Mouse (Mus musculus) kidney, embryonic 15.5 days (tissue): ENCODE results near the gene Rbm20. TPM values are rescaled to one million over a fixed set of nuclear protein-coding genes. Genes with fewer than 3 reads are reported as not detected.

ENCODE experiments used
- ATAC-seq: fragments of 200-750 bp; cut with Nextera tagmentation; replicated peaks from 2 replicates; pipeline ENCODE4 v1.8.0; 2017; ENCODE audit warnings: moderate TSS enrichment; ENCODE audit not compliant: low FRiP score
- H3K27ac ChIP-seq: fragments of 300-500 bp; sonication (generic); 2 replicates; pipeline ENCODE4 v1.5.1; 2015; ENCODE audit warnings: mild to moderate bottlenecking, inconsistent platforms
- H3K27me3 ChIP-seq: fragments of 300-500 bp; sonication (generic); 2 replicates; pipeline ENCODE4 v1.6.1; 2015; ENCODE audit warnings: inconsistent platforms
- H3K36me3 ChIP-seq: fragments of 300-500 bp; sonication (generic); 2 replicates; pipeline ENCODE4 v1.6.1; 2015; ENCODE audit warnings: inconsistent platforms
- H3K4me1 ChIP-seq: fragments of 300-500 bp; sonication (generic); 2 replicates; pipeline ENCODE4 v1.6.1; 2015; ENCODE audit warnings: inconsistent platforms
- H3K4me2 ChIP-seq: fragments of 300-500 bp; sonication (generic); 2 replicates; pipeline ENCODE4 v1.6.1; 2015; ENCODE audit warnings: moderate library complexity, mild to moderate bottlenecking, inconsistent platforms
- H3K4me3 ChIP-seq: fragments of 300-500 bp; sonication (generic); replicated peaks from 2 replicates; pipeline ENCODE4 v1.5.1; 2015; ENCODE audit warnings: mild to moderate bottlenecking, inconsistent platforms
- H3K9ac ChIP-seq: fragments of 300-500 bp; sonication (generic); 2 replicates; pipeline ENCODE4 v1.6.1; 2015; ENCODE audit warnings: mild to moderate bottlenecking, inconsistent platforms
- H3K9me3 ChIP-seq: fragments of 300-500 bp; sonication (generic); replicated peaks from 2 replicates; pipeline ENCODE4 v1.6.1; 2016; ENCODE audit warnings: inconsistent platforms
- WGBS: fragments of 180-500 bp; shearing (Covaris S2); methylation state at CpG from one replicate; pipeline ENCODE4 v1.1.7; 2015; ENCODE audit warnings: mixed read lengths; 5-methylcytosine and 5-hydroxymethylcytosine counted together
- polyA plus RNA-seq: library from polyadenylated mRNA; unstranded; fragments of >200 nt; fragmentation: Nextera tagmentation; extraction: Ambion mirVana; gene quantifications from 2 replicates; pipeline ENCODE4 v1.2.1, GENCODE M21; 2015

Gene Rbm20
- 2.9 and 3.0 TPM in 2 replicates for polyA plus RNA-seq

DNA sequence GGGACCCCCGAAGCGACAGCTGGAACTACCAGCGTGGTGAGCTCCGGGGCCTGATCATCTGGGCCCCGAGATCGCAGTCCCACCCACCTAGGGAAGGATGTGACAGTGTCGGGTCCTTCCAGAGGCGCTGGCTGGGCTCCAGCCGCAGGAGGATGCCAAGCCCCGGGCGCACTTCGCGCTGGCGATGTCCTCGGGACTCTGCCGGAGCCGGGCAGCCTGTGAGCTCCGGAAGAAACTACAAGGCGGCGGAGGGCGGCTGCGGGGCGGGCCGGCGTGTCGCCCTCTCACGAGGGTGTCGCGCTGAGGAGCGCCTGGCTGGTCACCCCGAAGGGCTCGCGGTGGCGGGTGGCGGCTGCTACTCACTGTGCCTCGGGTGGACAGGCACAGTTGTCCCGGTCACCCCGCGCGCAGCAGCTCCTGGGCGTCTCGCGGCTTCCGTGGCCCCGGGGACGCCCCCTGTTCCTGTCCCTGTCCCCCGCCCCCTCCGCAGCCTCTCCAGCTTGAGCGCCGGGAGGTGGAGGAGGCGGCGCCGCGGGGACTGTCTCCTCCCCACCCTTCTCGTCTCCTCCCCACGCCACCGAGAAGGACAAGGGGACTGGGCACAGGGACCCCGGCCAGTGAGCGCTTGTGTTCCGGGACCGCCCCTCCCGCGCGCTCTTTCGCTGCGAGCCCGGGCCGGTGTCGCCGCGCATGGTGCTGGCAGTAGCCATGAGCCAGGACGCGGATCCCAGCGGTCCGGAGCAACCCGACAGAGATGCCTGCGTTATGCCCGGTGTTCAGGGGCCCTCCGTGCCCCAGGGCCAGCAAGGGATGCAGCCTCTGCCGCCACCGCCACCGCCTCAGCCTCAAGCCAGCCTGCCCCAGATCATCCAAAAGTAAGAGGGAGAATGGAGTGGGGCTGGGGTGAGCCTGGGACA, at the start of gene Rbm20:
Gene Rbm20, plus strand, starts transcription at position 589 of the 917 bp plus-strand sequence.
- Histone ChIP-seq H3K4me2 (peak within 1 kb of the TSS; percentile 99), H3K36me3 (no peaks in the 10 kb centered on the region), H3K27ac (no peak within 1 kb of the TSS), H3K27me3 (peaks cover 73% of the 10 kb centered on the region), H3K4me1 (peaks cover 10% of the 10 kb centered on the region), H3K9ac (peak within 1 kb of the TSS; percentile 55), H3K9me3 (no peaks in the 10 kb centered on the region), H3K4me3 (peak within 1 kb of the TSS; percentile 63)
- peak; percentile 85 for ATAC-seq
- WGBS, result under 1% methylated on average over 80 of the region's 82 CpGs

DNA sequence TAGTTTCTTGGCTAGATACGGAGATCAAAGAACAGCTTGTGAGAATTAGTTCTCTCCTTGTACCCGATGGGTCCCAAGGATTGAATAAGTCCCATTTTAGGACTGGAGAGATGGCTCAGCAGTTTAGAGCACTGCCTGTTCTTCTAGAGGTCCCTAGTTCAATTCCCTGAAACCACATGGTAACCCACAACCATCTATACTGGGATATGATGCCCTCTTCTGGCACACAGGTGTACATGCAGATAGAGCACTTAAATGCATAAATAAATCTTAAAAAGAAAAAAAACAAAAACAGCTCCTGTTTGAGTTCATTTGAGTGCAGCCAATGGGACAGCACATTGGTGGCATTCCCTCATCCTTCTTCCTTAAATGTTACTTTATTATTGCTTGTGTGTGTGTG, 39.1 kb upstream of the Rbm20 start:
- Histone ChIP-seq H3K4me2 (no peak overlapping the region), H3K27me3 (no peaks in the 10 kb centered on the region), H3K4me1 (no peaks in the 10 kb centered on the region), H3K4me3 (no peak overlapping the region), H3K9ac (no peak overlapping the region), H3K27ac (no peak overlapping the region), H3K9me3 (no peaks in the 10 kb centered on the region), H3K36me3 (peaks cover 85% of the 10 kb centered on the region)
- no peak for ATAC-seq
- WGBS, result 92% methylated on average over 2 of the region's 2 CpGs

DNA sequence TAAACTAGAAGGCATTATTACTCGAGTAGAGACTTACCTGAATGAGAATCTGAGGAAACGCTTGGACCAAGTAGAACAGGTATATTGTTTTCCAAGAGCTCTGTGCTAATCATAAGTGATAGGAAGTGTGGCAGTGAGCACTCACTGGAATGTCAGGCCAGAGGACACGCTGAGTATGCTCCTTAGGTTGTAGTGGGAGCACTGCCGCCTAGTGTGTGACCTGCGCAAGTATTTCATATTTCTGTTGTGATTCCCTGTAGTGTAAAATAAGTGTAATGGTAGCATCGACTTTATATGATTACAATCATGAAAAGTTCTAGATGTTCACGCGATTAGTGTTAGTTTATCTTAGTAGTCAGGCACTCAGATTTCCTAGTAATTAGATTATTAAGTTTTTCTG, 38.4 kb upstream of the Rbm20 start:
- 91% methylated on average over 8 of the region's 8 CpGs for WGBS
- Histone ChIP-seq H3K9ac (no peak overlapping the region), H3K9me3 (no peaks in the 10 kb centered on the region)

DNA sequence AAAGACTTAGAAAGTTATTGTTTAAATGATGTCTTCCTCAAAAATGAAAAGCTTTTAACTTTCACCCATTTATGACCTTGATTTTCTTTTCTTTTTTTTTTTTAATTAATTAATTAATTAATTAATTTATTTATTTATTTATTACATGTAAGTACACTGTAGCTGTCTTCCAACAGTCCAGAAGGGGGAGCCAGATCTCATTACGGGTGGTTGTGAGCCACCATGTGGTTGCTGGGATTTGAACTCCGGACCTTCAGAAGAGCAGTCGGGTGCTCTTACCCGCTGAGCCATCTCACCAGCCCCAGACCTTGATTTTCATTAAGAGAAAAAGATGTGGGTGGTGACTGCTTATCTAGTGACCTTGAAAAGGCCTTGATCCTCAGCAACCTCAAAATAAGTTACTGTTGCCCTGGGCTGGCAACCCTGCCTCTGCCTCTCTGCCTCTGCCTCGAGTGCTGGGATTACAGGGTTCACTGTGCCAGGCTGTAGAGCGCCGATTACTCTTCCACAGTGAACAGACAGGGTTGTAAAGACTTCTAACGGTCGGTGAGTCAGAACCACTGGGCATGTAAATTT, 33.0 kb upstream of the Rbm20 start:
- Histone ChIP-seq H3K9ac (no peak overlapping the region), H3K4me1 (peaks cover 11% of the 10 kb centered on the region), H3K4me3 (no peak overlapping the region), H3K4me2 (no peak overlapping the region), H3K27me3 (no peaks in the 10 kb centered on the region), H3K36me3 (peaks cover 74% of the 10 kb centered on the region), H3K27ac (no peak overlapping the region), H3K9me3 (no peaks in the 10 kb centered on the region)
- 84% methylated on average over 9 of the region's 9 CpGs for WGBS
- ATAC-seq, result no peak

More for the DNA sequence above, 38.4 kb upstream of the Rbm20 start:
- Histone ChIP-seq H3K4me1 (no peaks in the 10 kb centered on the region), H3K27ac (no peak overlapping the region), H3K4me3 (no peak overlapping the region), H3K36me3 (peaks cover 85% of the 10 kb centered on the region), H3K4me2 (no peak overlapping the region), H3K27me3 (no peaks in the 10 kb centered on the region)
- no peak for ATAC-seq

DNA sequence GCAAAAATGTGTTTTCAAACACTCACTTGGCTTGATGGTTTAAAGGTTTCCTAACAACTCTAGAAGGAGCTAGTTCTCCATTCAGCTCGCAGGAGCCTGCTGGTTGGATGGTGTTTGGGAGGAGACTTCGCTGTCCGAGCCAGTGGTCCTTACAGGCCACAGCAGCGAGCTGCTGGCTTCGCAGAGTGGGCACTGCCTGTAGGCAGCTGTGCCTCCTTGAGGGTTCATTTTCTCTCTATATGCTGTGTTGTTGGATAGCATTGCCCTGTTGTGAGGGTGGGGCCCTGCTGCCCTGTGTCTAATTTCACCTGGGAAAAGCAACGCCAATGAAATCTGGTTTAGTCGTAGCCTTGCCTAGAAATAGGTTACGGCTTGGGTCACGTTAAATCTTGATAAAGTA, 29.8 kb upstream of the Rbm20 start:
- peaks cover 45% of the 10 kb centered on the region for H3K36me3 ChIP-seq
- H3K9me3 ChIP-seq, result no peaks in the 10 kb centered on the region
- H3K9ac ChIP-seq, result no peak overlapping the region
- no peak overlapping the region for H3K4me3 ChIP-seq
- H3K4me1 ChIP-seq, result peaks cover 41% of the 10 kb centered on the region
- no peak for ATAC-seq
- 82% methylated on average over 9 of the region's 9 CpGs for WGBS
- H3K27ac ChIP-seq, result no peak overlapping the region
- no peaks in the 10 kb centered on the region for H3K27me3 ChIP-seq
- H3K4me2 ChIP-seq, result no peak overlapping the region

DNA sequence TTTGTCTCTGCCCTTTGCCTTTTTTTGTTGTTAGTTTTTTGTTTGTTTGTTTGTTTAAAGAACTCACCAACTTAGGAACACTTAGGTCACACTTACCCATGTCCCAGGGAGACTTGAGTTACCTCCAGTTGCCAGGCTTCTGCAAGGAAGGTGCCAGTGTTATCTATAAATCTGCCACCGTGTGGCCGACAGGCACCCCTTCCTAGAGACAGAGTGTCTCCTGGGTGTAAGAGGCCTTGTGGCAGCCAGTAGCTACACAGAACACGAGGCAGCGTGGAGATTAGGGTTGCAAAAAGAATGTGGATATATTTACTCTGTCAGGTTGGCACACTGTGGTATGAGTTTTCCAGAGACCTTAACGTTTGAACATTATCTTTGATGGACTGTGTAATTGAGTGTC, 29.1 kb upstream of the Rbm20 start:
- Histone ChIP-seq H3K9ac (no peak overlapping the region), H3K4me1 (peaks cover 49% of the 10 kb centered on the region), H3K27ac (0 out of 2 replicates have a peak overlapping the region, but pooled peaks have one; percentile 22), H3K27me3 (no peaks in the 10 kb centered on the region), H3K4me2 (no peak overlapping the region), H3K4me3 (no peak overlapping the region), H3K36me3 (peaks cover 40% of the 10 kb centered on the region), H3K9me3 (no peaks in the 10 kb centered on the region)
- ATAC-seq, result 0 out of 2 replicates have a peak, but pooled peaks have one; percentile 15
- 16% methylated on average over 5 of the region's 5 CpGs for WGBS

DNA sequence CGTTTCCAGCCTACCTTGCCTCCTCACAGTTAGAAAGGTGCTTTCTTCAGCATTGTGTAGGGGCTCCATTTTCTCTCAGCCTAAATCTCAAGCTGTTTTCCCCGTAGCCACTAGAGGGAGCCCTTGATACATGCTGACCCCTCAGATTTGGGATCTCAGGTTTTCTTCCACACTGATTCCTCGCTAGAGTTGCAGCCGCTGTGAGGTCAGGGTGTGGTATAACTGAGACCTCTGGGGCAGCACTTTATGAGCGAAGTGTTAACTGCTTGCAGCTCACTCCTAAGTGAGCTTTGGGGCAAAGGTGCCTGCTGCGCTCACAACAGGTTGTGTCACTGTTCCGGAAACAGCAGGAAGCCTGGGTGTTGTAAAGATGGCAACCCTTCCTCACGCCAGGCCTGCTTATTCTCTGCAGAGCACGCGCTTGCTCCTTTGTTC, 28.3 kb upstream of the Rbm20 start:
- Histone ChIP-seq H3K36me3 (peaks cover 33% of the 10 kb centered on the region), H3K4me2 (peak overlapping the region; percentile 39; the same call in 1 of the 2 replicates), H3K27ac (peak overlapping the region; percentile 76), H3K27me3 (no peaks in the 10 kb centered on the region), H3K9ac (peak overlapping the region; percentile 11; the same call in 1 of the 2 replicates), H3K4me1 (peaks cover 56% of the 10 kb centered on the region), H3K9me3 (no peaks in the 10 kb centered on the region), H3K4me3 (no peak overlapping the region)
- peak; percentile 33 for ATAC-seq
- 15% methylated on average over 10 of the region's 10 CpGs for WGBS

DNA sequence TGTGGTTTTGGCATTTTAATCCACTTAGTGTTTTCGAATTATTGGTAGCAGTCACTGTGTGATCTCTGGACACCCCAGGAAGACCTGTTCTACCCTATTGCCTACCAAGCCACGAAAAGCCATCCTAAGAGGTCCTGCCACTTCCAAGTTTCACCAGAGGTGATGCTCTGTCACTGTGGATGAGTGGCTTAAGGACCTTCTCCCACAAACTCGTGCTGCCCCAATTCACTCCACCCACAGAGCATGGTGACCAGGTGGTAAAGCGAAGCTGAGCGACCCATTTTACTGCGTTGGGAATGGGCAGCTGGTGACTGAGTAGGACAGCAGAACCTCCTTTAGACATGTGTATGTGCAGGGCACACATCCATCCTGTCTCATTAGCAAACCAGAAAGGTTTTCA, 27.7 kb upstream of the Rbm20 start:
- Histone ChIP-seq H3K27ac (peak overlapping the region; percentile 76), H3K9ac (peak overlapping the region; percentile 11; the same call in 1 of the 2 replicates), H3K4me1 (peaks cover 61% of the 10 kb centered on the region), H3K9me3 (no peaks in the 10 kb centered on the region), H3K36me3 (peaks cover 29% of the 10 kb centered on the region), H3K27me3 (no peaks in the 10 kb centered on the region), H3K4me3 (no peak overlapping the region), H3K4me2 (no peak overlapping the region)
- peak; percentile 10 for ATAC-seq
- 59% methylated on average over 6 of the region's 6 CpGs for WGBS

DNA sequence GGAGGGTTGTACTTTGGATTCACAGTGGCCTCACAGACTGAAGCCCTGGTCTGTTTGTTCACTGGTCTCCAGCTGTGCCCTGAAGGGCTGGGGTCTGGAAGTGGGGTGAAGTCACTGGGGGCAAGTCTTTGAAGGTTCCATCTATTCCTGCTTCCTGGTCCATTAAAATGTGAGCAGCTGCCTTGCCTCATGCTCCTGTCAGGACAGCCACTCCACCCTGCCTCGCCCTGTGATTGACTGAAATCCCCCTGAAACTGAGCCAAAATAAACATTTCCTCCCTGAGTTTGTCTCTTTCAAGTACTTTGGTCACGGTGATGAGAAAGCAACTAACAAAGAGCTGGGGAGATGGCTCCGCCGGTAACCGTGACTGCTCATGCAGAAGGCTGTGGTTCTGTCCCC, 27.3 kb upstream of the Rbm20 start:
- Histone ChIP-seq H3K27ac (peak overlapping the region; percentile 76), H3K36me3 (peaks cover 26% of the 10 kb centered on the region), H3K9me3 (no peaks in the 10 kb centered on the region), H3K4me1 (peaks cover 65% of the 10 kb centered on the region), H3K4me2 (no peak overlapping the region), H3K27me3 (no peaks in the 10 kb centered on the region), H3K4me3 (no peak overlapping the region), H3K9ac (no peak overlapping the region)
- peak; percentile 73 for ATAC-seq
- WGBS, result 16% methylated on average over 5 of the region's 5 CpGs

DNA sequence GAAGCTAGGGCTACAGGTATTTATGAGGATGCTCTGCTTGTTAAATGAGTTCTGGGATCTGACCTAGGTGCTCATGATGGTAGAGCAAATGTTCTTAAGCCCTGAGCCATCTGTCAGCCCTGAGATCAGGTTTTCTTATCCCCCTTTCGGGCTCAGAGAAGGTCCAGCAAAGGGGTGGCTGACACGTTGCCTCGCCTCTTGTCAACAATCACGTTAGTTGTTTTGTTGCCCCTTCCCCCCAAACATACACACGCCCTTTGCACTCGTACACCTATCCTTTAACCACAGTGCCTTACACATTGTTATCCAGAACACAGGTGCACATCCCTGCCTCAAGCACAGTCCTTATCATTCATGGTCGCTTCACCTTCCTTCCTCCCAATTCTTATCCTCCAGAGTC, 26.2 kb upstream of the Rbm20 start:
- WGBS, result 78% methylated on average over 7 of the region's 7 CpGs
- Histone ChIP-seq H3K9ac (no peak overlapping the region), H3K9me3 (no peaks in the 10 kb centered on the region), H3K4me1 (peaks cover 70% of the 10 kb centered on the region), H3K36me3 (peaks cover 16% of the 10 kb centered on the region), H3K4me2 (no peak overlapping the region), H3K27ac (0 out of 2 replicates have a peak overlapping the region, but pooled peaks have one; percentile 76), H3K4me3 (no peak overlapping the region), H3K27me3 (no peaks in the 10 kb centered on the region)
- no peak for ATAC-seq

DNA sequence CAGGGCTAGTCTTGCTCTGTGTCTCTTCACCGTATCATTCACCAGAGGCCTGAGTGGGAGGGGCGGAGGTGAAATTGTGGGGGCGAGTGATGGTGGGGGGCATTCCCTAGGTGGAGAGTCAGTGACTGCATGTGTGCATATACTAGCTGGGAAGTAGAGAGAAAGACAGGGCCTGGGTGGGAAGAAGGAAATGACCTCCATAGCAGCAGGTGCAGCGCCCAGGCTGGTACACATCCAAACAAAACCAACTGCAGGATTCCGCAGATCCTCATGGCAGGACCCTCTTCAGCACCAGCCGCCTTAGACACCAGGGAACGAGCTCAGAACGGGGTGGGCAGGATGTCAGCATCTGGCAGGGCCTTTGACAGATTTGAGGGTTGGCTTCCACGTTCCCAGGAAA, 24.8 kb upstream of the Rbm20 start:
- no peak overlapping the region for H3K4me3 ChIP-seq
- H3K4me1 ChIP-seq, result peaks cover 69% of the 10 kb centered on the region
- ATAC-seq, result no peak
- H3K27ac ChIP-seq, result 0 out of 2 replicates have a peak overlapping the region, but pooled peaks have one; percentile 87
- WGBS, result 65% methylated on average over 9 of the region's 9 CpGs
- H3K9ac ChIP-seq, result no peak overlapping the region
- H3K9me3 ChIP-seq, result no peaks in the 10 kb centered on the region
- no peaks in the 10 kb centered on the region for H3K27me3 ChIP-seq
- H3K36me3 ChIP-seq, result peaks cover 3% of the 10 kb centered on the region
- H3K4me2 ChIP-seq, result no peak overlapping the region
